Mouse (Mus musculus): ENCODE data around the gene Mtcl1. TPM values are rescaled to one million over a fixed set of nuclear protein-coding genes. Genes with fewer than 3 reads are reported as not detected.

Gene Mtcl1
- polyA plus RNA-seq, 1 experiment from 2014 or later: 0.21 TPM

DNA sequence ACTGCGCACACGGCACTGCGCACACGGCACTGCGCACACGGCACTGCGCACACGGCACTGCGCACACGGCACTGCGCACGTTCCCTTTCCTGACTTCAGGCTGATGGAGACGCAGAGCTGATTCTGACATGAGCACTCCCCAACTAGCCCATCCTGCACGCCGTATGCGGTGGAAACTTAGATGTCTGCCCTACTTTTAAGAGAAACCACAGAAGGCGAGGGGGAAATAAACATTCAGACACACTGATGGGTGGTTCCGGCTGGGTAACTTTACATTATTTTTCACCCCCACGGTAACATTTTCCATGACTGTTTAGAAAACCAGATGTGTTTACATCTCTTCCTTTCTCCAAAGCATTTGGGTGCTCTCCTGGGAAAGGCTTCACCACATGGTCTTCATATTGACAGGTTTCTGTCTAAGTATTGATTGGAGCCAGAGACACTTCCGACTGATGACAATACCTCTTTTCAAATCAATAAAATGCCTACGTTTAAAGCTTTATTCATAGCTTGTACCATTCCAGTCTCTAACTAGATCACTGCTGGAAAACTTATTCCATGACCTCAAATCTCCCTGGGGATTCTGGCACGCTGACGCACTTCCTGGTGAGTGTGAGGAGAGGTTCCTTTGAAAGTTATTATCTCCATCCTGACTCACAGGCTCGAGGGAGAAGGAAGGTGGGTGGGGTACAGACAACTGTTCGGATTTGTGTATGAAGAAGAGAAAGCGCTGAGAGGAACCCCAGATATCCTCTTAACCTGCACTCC lies 84.8 kb downstream of the Mtcl1 start:
- H3K4me1 ChIP-seq (ENCODE audit: control insufficient read depth, low read depth, low read length): no peaks in the 10 kb centered on the region
- H3K27me3 ChIP-seq (ENCODE audit: control insufficient read depth, insufficient read depth, low read depth, low read length): no peaks in the 10 kb centered on the region
- H3K27ac ChIP-seq (ENCODE audit: low read length): no peak overlapping the region
- no peaks in the 10 kb centered on the region for H3K36me3 ChIP-seq (ENCODE audit: control insufficient read depth, insufficient read depth)
- no peak for ATAC-seq (ENCODE audit: low read depth)
- H3K9ac ChIP-seq (ENCODE audit: low read depth, low read length): no peak overlapping the region
- H3K4me3 ChIP-seq (ENCODE audit: low read depth, low read length): no peak overlapping the region
- H3K9me3 ChIP-seq (replicated peaks; ENCODE audit: control insufficient read depth, low read length): no peaks in the 10 kb centered on the region
- H3K4me2 ChIP-seq (ENCODE audit: low read depth, low read length): no peak overlapping the region
- 67% methylated on average over 24 of the region's 26 CpGs for WGBS (ENCODE audit: insufficient replicate concordance)

DNA sequence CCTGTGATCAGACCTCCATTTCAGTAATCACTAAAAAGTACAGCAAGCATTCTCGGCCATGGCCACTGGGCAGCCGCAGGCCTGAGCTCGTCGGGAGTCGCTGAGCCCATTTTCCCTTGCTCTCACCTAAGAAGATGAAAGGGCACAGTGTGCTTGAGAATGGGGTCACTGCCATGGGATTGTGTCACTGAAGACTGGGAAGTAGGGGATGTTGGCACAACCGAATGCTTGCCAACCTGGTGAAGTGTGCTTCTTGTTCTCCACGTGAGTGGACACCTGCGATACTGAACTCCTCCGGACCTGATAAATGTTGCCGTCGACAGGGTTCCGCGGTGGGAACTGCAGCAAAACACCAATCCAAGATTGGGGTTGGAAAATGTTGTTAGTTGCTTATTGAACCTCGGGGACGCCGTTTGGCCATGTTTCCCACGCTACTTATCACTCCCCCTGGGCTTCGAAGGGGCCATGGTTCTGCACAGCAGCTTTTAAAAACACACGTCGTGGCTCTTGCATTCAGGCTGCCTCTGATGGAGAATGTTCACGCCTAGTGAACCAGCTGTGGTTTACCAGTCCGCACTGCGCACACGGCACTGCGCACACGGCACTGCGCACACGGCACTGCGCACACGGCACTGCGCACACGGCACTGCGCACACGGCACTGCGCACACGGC lies 85.6 kb downstream of the Mtcl1 start:
- H3K4me3 ChIP-seq (ENCODE audit: low read depth, low read length): no peak overlapping the region
- no peaks in the 10 kb centered on the region for H3K9me3 ChIP-seq (replicated peaks; ENCODE audit: control insufficient read depth, low read length)
- no peaks in the 10 kb centered on the region for H3K27me3 ChIP-seq (ENCODE audit: control insufficient read depth, insufficient read depth, low read depth, low read length)
- H3K4me2 ChIP-seq (ENCODE audit: low read depth, low read length): no peak overlapping the region
- H3K4me1 ChIP-seq (ENCODE audit: control insufficient read depth, low read depth, low read length): no peaks in the 10 kb centered on the region
- no peak overlapping the region for H3K9ac ChIP-seq (ENCODE audit: low read depth, low read length)
- H3K36me3 ChIP-seq (ENCODE audit: control insufficient read depth, insufficient read depth): no peaks in the 10 kb centered on the region
- 77% methylated on average over 31 of the region's 36 CpGs for WGBS (ENCODE audit: insufficient replicate concordance)
- no peak overlapping the region for H3K27ac ChIP-seq (ENCODE audit: low read length)
- no peak for ATAC-seq (ENCODE audit: low read depth)

- 64% methylated on average over 15 of the region's 15 CpGs for WGBS (ENCODE audit: insufficient replicate concordance)
- no peak overlapping the region for H3K4me3 ChIP-seq (ENCODE audit: low read depth, low read length)
- no peak overlapping the region for H3K27ac ChIP-seq (ENCODE audit: low read length)
- no peaks in the 10 kb centered on the region for H3K9me3 ChIP-seq (replicated peaks; ENCODE audit: control insufficient read depth, low read length)
- H3K9ac ChIP-seq (ENCODE audit: low read depth, low read length): no peak overlapping the region
- no peak overlapping the region for H3K4me2 ChIP-seq (ENCODE audit: low read depth, low read length)
- ATAC-seq (ENCODE audit: low read depth): no peak
- no peaks in the 10 kb centered on the region for H3K4me1 ChIP-seq (ENCODE audit: control insufficient read depth, low read depth, low read length)
- H3K27me3 ChIP-seq (ENCODE audit: control insufficient read depth, insufficient read depth, low read depth, low read length): no peaks in the 10 kb centered on the region
- H3K36me3 ChIP-seq (ENCODE audit: control insufficient read depth, insufficient read depth): no peaks in the 10 kb centered on the region
These were observed 87.1 kb downstream of the Mtcl1 start for GRCm38 (mm10) chr17:66362287-66363016.

GRCm38 (mm10) chr17:66358026-66358978 lies 91.2 kb downstream of the Mtcl1 start:
- Histone ChIP-seq H3K9ac (ENCODE audit: low read depth, low read length) (no peak overlapping the region), H3K4me3 (ENCODE audit: low read depth, low read length) (no peak overlapping the region), H3K9me3 (replicated peaks; ENCODE audit: control insufficient read depth, low read length) (no peaks in the 10 kb centered on the region), H3K27ac (ENCODE audit: low read length) (no peak overlapping the region), H3K4me1 (ENCODE audit: control insufficient read depth, low read depth, low read length) (no peaks in the 10 kb centered on the region), H3K4me2 (ENCODE audit: low read depth, low read length) (no peak overlapping the region), H3K27me3 (ENCODE audit: control insufficient read depth, insufficient read depth, low read depth, low read length) (no peaks in the 10 kb centered on the region), H3K36me3 (ENCODE audit: control insufficient read depth, insufficient read depth) (no peaks in the 10 kb centered on the region)
- 65% methylated on average over 27 of the region's 27 CpGs for WGBS (ENCODE audit: insufficient replicate concordance)
- no peak for ATAC-seq (ENCODE audit: low read depth)

DNA sequence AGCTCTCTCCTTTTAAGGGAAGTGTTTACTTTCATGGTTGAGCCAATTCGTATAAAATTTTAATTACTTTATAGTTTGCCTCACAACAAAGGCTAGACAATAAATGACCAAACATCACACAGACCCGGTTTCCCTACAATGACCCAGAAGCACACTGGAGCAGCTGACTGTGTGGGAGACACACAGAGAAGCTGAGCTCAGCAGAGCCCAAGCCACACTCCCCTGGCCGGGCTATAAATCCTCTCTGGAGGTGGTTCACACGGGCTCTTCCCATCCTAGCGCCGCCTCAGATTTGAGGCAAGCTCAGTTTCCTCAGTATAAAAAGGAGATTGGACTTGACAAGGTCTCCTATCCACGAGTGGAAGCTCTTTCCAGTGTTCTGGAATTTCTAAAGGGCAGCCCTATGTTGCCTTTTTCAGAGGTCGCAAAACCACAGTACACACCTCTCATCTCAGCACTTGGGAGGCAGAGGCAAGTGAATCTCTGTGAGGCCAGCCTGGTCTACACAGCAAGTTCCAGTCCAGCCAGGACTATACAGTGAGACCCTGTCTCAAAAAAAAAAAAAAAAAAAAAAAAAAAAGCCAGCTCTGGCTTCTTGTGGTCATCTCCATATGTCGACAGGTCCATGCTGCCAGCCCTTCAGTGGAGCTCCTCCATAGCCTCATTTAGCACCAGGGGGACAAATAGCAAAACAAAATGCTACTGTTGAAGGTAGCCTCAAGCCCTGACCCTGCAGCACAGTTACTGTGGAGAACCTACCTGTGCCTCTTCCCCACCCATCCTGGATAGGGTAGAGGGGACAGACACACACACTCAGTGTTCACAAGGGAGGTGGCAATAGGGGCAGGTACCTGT lies 92.2 kb downstream of the Mtcl1 start:
- 64% methylated on average over 9 of the region's 9 CpGs for WGBS (ENCODE audit: insufficient replicate concordance)

GRCm38 (mm10) chr17:66353907-66354306 lies 95.6 kb downstream of the Mtcl1 start:
- no peaks in the 10 kb centered on the region for H3K27me3 ChIP-seq (ENCODE audit: control insufficient read depth, insufficient read depth, low read depth, low read length)
- H3K4me1 ChIP-seq (ENCODE audit: control insufficient read depth, low read depth, low read length): no peaks in the 10 kb centered on the region
- no peak overlapping the region for H3K4me3 ChIP-seq (ENCODE audit: low read depth, low read length)
- H3K27ac ChIP-seq (ENCODE audit: low read length): no peak overlapping the region
- peak; percentile 53; the same call in 1 of the 2 replicates for ATAC-seq (ENCODE audit: low read depth)
- H3K9me3 ChIP-seq (replicated peaks; ENCODE audit: control insufficient read depth, low read length): no peaks in the 10 kb centered on the region
- no peak overlapping the region for H3K9ac ChIP-seq (ENCODE audit: low read depth, low read length)
- WGBS (ENCODE audit: insufficient replicate concordance): 67% methylated on average over 14 of the region's 14 CpGs
- H3K4me2 ChIP-seq (ENCODE audit: low read depth, low read length): no peak overlapping the region
- H3K36me3 ChIP-seq (ENCODE audit: control insufficient read depth, insufficient read depth): no peaks in the 10 kb centered on the region

More for the DNA sequence above, 92.2 kb downstream of the Mtcl1 start:
- H3K27ac ChIP-seq (ENCODE audit: low read length): no peak overlapping the region
- ATAC-seq (ENCODE audit: low read depth): no peak
- no peak overlapping the region for H3K9ac ChIP-seq (ENCODE audit: low read depth, low read length)
- H3K36me3 ChIP-seq (ENCODE audit: control insufficient read depth, insufficient read depth): no peaks in the 10 kb centered on the region
- H3K9me3 ChIP-seq (replicated peaks; ENCODE audit: control insufficient read depth, low read length): no peaks in the 10 kb centered on the region
- no peaks in the 10 kb centered on the region for H3K27me3 ChIP-seq (ENCODE audit: control insufficient read depth, insufficient read depth, low read depth, low read length)
- H3K4me2 ChIP-seq (ENCODE audit: low read depth, low read length): no peak overlapping the region
- H3K4me3 ChIP-seq (ENCODE audit: low read depth, low read length): no peak overlapping the region
- H3K4me1 ChIP-seq (ENCODE audit: control insufficient read depth, low read depth, low read length): no peaks in the 10 kb centered on the region

DNA sequence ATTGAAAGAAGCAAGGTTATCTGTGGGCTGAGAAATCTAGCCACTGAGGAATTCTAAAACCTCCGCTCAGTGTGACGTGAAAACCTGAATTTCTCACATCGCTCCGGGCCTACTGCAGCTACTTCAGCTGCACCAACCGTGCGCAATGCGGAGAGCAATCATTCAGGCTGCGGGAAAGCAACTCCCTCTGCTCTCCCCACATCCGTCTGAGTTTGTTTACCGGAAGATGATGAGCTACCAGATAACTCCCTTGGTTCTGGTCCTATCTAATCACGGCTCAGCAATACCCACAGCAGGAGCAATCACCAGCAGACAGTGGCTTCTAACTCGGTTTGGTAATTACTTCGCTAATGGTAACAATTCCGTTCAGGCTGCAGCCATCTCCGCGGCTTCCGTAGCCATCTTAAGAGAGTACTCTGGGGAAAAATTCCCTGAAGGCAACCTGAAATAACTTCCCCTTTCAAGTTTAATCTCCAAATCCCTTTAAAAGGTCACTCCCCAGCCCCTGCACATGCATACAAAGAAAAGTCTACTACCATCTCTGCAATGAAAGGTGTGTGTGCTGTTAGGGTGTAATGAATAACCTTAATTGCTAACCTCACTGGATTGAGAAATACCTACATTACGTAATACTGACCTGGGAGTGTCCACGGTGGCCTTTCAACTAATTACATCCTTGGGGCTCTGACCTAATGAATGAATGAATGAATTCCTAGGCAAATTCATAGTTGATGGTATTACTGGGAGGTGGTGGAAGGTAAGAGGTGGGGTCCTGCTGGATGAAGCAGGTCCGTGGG lies 96.5 kb downstream of the Mtcl1 start:
- H3K4me3 ChIP-seq (ENCODE audit: low read depth, low read length): no peak overlapping the region
- H3K27ac ChIP-seq (ENCODE audit: low read length): no peak overlapping the region
- 16% methylated on average over 20 of the region's 20 CpGs for WGBS (ENCODE audit: insufficient replicate concordance)
- H3K4me2 ChIP-seq (ENCODE audit: low read depth, low read length): peak overlapping the region; percentile 7; the same call in 1 of the 2 replicates
- H3K36me3 ChIP-seq (ENCODE audit: control insufficient read depth, insufficient read depth): no peaks in the 10 kb centered on the region
- peak; percentile 74 for ATAC-seq (ENCODE audit: low read depth)
- no peak overlapping the region for H3K9ac ChIP-seq (ENCODE audit: low read depth, low read length)
- no peaks in the 10 kb centered on the region for H3K4me1 ChIP-seq (ENCODE audit: control insufficient read depth, low read depth, low read length)
- no peaks in the 10 kb centered on the region for H3K9me3 ChIP-seq (replicated peaks; ENCODE audit: control insufficient read depth, low read length)
- no peaks in the 10 kb centered on the region for H3K27me3 ChIP-seq (ENCODE audit: control insufficient read depth, insufficient read depth, low read depth, low read length)
